Mouse (Mus musculus) CD8-positive naive resting alpha-beta T cell, adult 57 days (primary cell): ENCODE results near the gene Rasgef1b. TPM values are rescaled to one million over a fixed set of nuclear protein-coding genes. Genes with fewer than 3 reads are reported as not detected.

Experiments used
- total RNA-seq: library from RNA; stranded (reverse); gene quantifications from one replicate; pipeline ENCODE4 v1.2.4, GENCODE M21; 2023

Gene Rasgef1b
- total RNA-seq: 21.2 TPM

DNA sequence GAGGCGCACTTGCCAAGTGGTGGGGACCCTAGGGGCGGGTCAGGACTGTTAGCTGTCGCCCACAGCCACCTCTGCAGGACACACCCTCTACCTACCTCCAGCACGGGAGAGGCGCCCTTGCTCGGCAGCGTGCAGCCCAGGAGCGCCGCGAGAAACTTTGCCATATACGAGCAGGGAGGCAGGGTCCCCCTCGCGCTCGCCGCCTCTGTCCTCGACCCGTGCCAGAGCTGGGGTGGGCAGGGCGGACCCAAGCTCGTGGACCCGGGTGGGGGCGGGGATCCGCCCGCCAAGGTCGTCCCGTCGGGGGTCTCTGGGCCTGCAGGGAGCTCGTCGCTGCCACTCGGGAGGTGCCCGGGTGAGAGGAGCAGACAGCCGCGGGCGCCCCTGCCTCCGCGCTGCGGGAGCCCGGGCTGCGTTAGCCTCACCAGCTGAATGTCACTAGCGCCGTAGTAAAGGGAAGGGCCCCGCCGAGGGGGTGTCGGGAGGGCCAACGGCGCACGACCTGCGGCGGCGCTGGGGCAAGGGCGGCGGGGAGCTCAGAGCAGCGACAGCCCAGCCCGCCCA is at the start of gene Rasgef1b:
Gene Rasgef1b, minus strand, starts transcription at position 417 of the 564 bp plus-strand sequence.

Other genes with a start within 250 kb of the Rasgef1b start
- gene Vamp9, start 177.2 kb upstream of the Rasgef1b start, total RNA-seq: not detected
- 255 TPM for gene Hnrnpd, start 249.9 kb upstream of the Rasgef1b start, total RNA-seq
- gene 4930524J08Rik, start 250.0 kb upstream of the Rasgef1b start, total RNA-seq: 1.3 TPM